Mouse (Mus musculus) E14TG2a.4 (cell line): ENCODE results near the gene Rcsd1.
"Not testable (repeated sequence)": the region's sequence is repeated elsewhere in the genome, so short reads cannot be mapped to it uniquely, and the experiment has no call there.

Experiments
- H3K27me3 ChIP-seq: 2 replicates; pipeline ENCODE4 v1.6.1; 2014; ENCODE audit warnings: low read length, control low read depth; ENCODE audit not compliant: insufficient read depth
- H3K36me3 ChIP-seq: 2 replicates; pipeline ENCODE4 v1.6.1; 2014; ENCODE audit warnings: low read length, control low read depth; ENCODE audit not compliant: insufficient read depth
- H3K4me1 ChIP-seq: replicated peaks from 2 replicates; pipeline ENCODE4 v1.6.1; 2014; ENCODE audit warnings: low read depth, low read length, control low read depth
- H3K4me3 ChIP-seq: replicated peaks from 2 replicates; pipeline ENCODE4 v1.5.1; 2014; ENCODE audit warnings: mild to moderate bottlenecking, low read length
- H3K9me3 ChIP-seq: 2 replicates; pipeline ENCODE4 v1.6.1; 2014; ENCODE audit warnings: low read length, control low read depth
- CTCF ChIP-seq: conservative IDR thresholded peaks from 2 replicates; pipeline ENCODE4 v1.5.1; 2014; ENCODE audit warnings: low read length
- NANOG ChIP-seq: IDR thresholded peaks from 2 replicates; pipeline ENCODE4 v1.6.1; 2014; ENCODE audit warnings: borderline replicate concordance, low read length, mixed read lengths
- POU5F1 ChIP-seq: IDR thresholded peaks from 2 replicates; pipeline ENCODE4 v1.6.1; 2014; ENCODE audit warnings: low read length, borderline replicate concordance

Rcsd1 gene

GRCm38 (mm10) chr1:165687861-165688260, 21.7 kb downstream of the Rcsd1 start:
- peaks cover 6% of the 10 kb centered on the region; the same call in 1 of the 2 replicates for H3K27me3 ChIP-seq
- H3K4me3 ChIP-seq: no peak overlapping the region
- H3K4me1 ChIP-seq: 0 out of 2 replicates have a peak, but pooled peaks cover 3% of the 10 kb centered on the region
- H3K36me3 ChIP-seq: no peaks in the 10 kb centered on the region
- TF ChIP-seq CTCF (no peak), POU5F1 (no peak), NANOG (no peak)
- no peaks in the 10 kb centered on the region for H3K9me3 ChIP-seq

DNA sequence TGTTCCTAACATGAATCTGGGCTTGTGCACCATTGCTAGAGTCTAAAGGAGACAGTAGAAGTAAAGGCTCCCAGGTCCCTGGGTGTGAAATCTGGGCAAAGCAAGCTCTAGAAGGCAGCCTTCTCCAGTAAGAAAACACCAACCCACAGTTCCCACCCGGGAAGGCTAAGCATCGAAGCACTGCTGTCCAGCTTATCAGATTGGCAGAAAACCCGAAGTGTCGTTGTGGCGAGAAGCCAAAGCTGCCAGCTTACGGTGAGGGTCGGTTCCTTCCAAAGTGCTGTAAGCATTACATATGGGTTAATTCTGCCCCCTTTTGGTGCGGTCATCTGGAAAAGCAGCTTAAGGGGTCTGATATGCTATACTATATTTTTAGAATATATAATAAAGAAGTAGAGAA, 22.6 kb downstream of the Rcsd1 start:
- peaks cover 6% of the 10 kb centered on the region; the same call in 1 of the 2 replicates for H3K27me3 ChIP-seq
- H3K9me3 ChIP-seq: no peaks in the 10 kb centered on the region
- no peak overlapping the region for H3K4me3 ChIP-seq
- TF ChIP-seq POU5F1 (no peak), CTCF (no peak), NANOG (no peak)
- H3K36me3 ChIP-seq: no peaks in the 10 kb centered on the region
- 0 out of 2 replicates have a peak, but pooled peaks cover 3% of the 10 kb centered on the region for H3K4me1 ChIP-seq

GRCm38 (mm10) chr1:165686349-165686748, 23.2 kb downstream of the Rcsd1 start:
- Histone ChIP-seq H3K4me3 (no peak overlapping the region), H3K4me1 (0 out of 2 replicates have a peak, but pooled peaks cover 3% of the 10 kb centered on the region), H3K9me3 (no peaks in the 10 kb centered on the region), H3K27me3 (peaks cover 6% of the 10 kb centered on the region; the same call in 1 of the 2 replicates), H3K36me3 (no peaks in the 10 kb centered on the region)
- no peak for TF ChIP-seq CTCF
- no peak for TF ChIP-seq POU5F1
- no peak for TF ChIP-seq NANOG

- H3K4me3 ChIP-seq: no peak overlapping the region
- peaks cover 11% of the 10 kb centered on the region for H3K4me1 ChIP-seq
- peaks cover 6% of the 10 kb centered on the region; the same call in 1 of the 2 replicates for H3K27me3 ChIP-seq
- TF ChIP-seq CTCF (no peak), NANOG (no peak), POU5F1 (no peak)
- H3K36me3 ChIP-seq: no peaks in the 10 kb centered on the region
- no peaks in the 10 kb centered on the region for H3K9me3 ChIP-seq
These were observed 25.0 kb downstream of the Rcsd1 start for GRCm38 (mm10) chr1:165684261-165685203.

DNA sequence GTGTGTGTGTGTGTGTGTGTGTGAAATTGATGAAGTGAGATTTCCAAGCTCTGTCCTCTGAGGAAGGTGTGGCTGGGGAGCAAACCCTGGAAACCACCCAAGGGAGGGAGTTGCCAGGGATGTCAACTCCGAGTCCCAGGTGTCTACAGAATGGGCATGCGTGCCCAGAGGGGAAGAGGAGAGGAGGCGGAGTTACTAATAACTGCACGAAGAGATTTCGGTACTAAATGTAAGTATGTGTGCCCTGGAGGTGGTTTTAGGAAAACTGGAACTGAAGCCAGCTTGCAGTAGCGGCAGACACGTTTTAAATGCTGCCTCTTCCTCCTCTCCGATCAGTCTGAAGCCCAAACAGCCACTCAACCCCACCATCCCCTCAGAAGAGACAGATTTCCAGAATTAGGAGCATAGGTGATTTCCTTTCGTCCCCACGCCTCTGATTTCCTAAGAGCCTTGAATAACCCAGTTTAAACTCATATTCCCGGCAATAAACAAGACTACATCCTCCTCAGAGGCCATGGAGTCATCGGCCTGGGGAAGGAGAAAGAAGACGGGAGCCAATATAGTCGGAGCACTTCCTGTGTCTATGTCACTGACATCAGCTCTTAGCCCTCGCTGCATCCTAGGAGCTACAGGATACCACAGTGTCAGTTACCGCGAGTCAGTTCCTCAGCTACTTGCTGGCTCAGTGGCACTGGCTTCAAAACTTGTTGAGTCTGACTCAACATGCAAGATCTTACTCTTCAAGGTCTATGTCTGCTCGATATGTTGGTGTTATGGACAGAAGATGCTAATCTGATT, 27.3 kb downstream of the Rcsd1 start:
- no peak for TF ChIP-seq POU5F1
- no peak for TF ChIP-seq NANOG
- no peak for TF ChIP-seq CTCF
- Histone ChIP-seq H3K9me3 (no peaks in the 10 kb centered on the region), H3K36me3 (no peaks in the 10 kb centered on the region), H3K4me1 (peaks cover 25% of the 10 kb centered on the region), H3K4me3 (no peak overlapping the region), H3K27me3 (peaks cover 6% of the 10 kb centered on the region; the same call in 1 of the 2 replicates)

GRCm38 (mm10) chr1:165681045-165681794, 28.3 kb downstream of the Rcsd1 start:
- no peak for TF ChIP-seq NANOG
- TF ChIP-seq POU5F1: no peak
- no peak for TF ChIP-seq CTCF
- Histone ChIP-seq H3K36me3 (no peaks in the 10 kb centered on the region), H3K4me3 (no peak overlapping the region), H3K27me3 (no peaks in the 10 kb centered on the region; the same call in 1 of the 2 replicates), H3K4me1 (peaks cover 22% of the 10 kb centered on the region), H3K9me3 (no peaks in the 10 kb centered on the region)

GRCm38 (mm10) chr1:165680086-165680485, 29.5 kb downstream of the Rcsd1 start:
- not testable (repeated sequence) for H3K9me3 ChIP-seq, H3K36me3 ChIP-seq, H3K27me3 ChIP-seq, H3K4me3 ChIP-seq
- peaks cover 22% of the 10 kb centered on the region for H3K4me1 ChIP-seq

DNA sequence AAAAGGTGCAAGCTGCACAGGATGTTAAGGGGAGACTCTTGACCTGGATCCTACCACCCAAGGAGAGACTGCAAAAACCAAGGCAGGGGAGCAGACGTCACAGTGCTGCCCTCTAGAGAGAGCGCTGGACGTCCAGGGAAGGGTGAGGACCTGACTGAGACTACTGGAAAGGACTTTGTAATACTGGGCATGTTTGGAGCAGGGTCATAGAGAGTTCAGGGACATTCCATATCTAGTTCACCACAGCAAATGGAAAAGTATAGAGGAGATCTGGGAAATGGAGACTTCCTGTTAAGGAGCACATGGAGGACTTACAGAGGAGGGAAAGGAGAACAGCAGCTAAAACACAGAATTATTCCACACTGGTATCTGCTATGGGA, 29.9 kb downstream of the Rcsd1 start:
- Histone ChIP-seq H3K4me3 (no peak overlapping the region), H3K27me3 (no peaks in the 10 kb centered on the region; the same call in 1 of the 2 replicates), H3K4me1 (peaks cover 22% of the 10 kb centered on the region), H3K9me3 (no peaks in the 10 kb centered on the region), H3K36me3 (no peaks in the 10 kb centered on the region)
- TF ChIP-seq CTCF (no peak), NANOG (no peak), POU5F1 (no peak)
